Mouse (Mus musculus) liver, embryonic 14.5 days (tissue): ENCODE data around the gene Olfr544.
A peak's percentile ranks its signal among the peaks of the same experiment; 100 is the strongest.

ENCODE experiments used
- CTCF ChIP-seq: IDR thresholded peaks from 2 replicates; pipeline ENCODE4 v1.5.1; 2016; ENCODE audit warnings: antibody characterized with exemption, low read depth, control low read depth
- EP300 ChIP-seq: IDR thresholded peaks from 2 replicates; pipeline ENCODE4 v1.6.1; 2016; ENCODE audit warnings: antibody characterized with exemption, low read depth

DNA sequence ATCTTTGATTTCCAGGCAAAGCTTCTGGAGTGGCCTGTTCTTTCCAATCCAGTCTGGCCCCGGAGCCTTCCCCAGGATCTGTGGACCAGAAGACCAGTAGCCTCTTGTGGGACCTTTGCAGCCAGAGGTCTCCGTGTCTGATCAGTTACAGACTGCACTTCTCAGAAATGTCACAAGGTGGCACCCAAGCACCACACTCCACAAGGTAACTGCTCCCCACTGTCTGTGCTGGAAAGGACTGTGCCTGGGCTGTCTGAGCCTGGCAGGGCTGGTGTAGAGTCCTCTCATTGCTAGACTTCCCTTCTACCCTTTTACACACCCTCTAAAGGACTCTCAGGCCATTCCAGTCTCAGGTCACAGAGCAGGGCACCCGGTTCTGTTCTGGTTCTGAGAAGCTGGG is 18.7 kb upstream of the Olfr544 start:
- TF ChIP-seq CTCF, result peak; percentile 87
- TF ChIP-seq EP300, result no peak
